Mouse (Mus musculus): ENCODE results near the gene Slc51b.

- no peak for TF ChIP-seq CTCF (IDR thresholded peaks at IDR 0.05; ENCODE audit: low read depth)
- no peak for TF ChIP-seq EP300 (optimal IDR thresholded peaks at IDR 0.05)
These were observed 51.0 kb downstream of the Slc51b start for GRCm38 (mm10) chr9:65371756-65372155.

All from stomach, postnatal 0 days (tissue).